Mouse (Mus musculus) cerebellum, adult 2 months (tissue): ENCODE measurements at regions not wholly inside any gene's neighbourhood (a gene's known extent, or its start where the extent isn't known, plus 50 kb on each side); places are given as distances from the start of the nearest gene placed in this dataset.

Source experiments
- DNase-seq, 2 experiments: peaks; one replicate each; pipeline ENCODE4 v3.0.0; 2021
- H3K27ac ChIP-seq: fragments of 200-500 bp; 2 replicates; pipeline ENCODE4 v1.5.1; 2012; ENCODE audit warnings: low read length, control low read depth, inconsistent platforms; ENCODE audit not compliant: insufficient read depth
- H3K27me3 ChIP-seq: fragments of 200-500 bp; 2 replicates; pipeline ENCODE4 v1.6.1; 2012; ENCODE audit warnings: inconsistent platforms, mild to moderate bottlenecking, low read length, moderate library complexity; ENCODE audit not compliant: control insufficient read depth, insufficient read depth
- H3K4me1 ChIP-seq: fragments of 200-500 bp; 2 replicates; pipeline ENCODE4 v1.6.1; 2011; ENCODE audit warnings: low read length; ENCODE audit not compliant: control insufficient read depth, insufficient read depth
- H3K4me3 ChIP-seq: fragments of 200-500 bp; replicated peaks from 2 replicates; pipeline ENCODE3; 2011; ENCODE audit warnings: mild to moderate bottlenecking, low read depth, low read length, control low read depth; ENCODE audit not compliant: insufficient read depth
- CTCF ChIP-seq: fragments of 200-500 bp; IDR thresholded peaks from 2 replicates; pipeline ENCODE4 v1.5.1; 2011; ENCODE audit warnings: low read depth, mild to moderate bottlenecking, control low read depth, low read length, moderate library complexity, borderline replicate concordance; ENCODE audit not compliant: insufficient read depth
- POLR2A ChIP-seq: fragments of 200-500 bp; IDR thresholded peaks from 2 replicates; pipeline ENCODE4 v1.6.1; 2011; ENCODE audit warnings: low read length, control low read depth, borderline replicate concordance; ENCODE audit not compliant: insufficient read depth
- WGBS: fragments of 180-500 bp; shearing (Covaris S2); methylation state at CpG from one replicate; pipeline ENCODE4 v1.1.7; 2018; 5-methylcytosine and 5-hydroxymethylcytosine counted together

GRCm38 (mm10) chr16:79191196-79191595, 100.3 kb upstream of the Tmprss15 start:
- Histone ChIP-seq H3K27ac (no peak overlapping the region), H3K27me3 (no peaks in the 10 kb centered on the region), H3K4me1 (no peaks in the 10 kb centered on the region; the same call in 1 of the 2 replicates), H3K4me3 (no peak overlapping the region)
- 35% methylated on average over 7 of the region's 7 CpGs for WGBS
- TF ChIP-seq CTCF (no peak), POLR2A (no peak)
- DNase-seq, result no peak

GRCm38 (mm10) chr16:79186471-79186870, 95.6 kb upstream of the Tmprss15 start:
- 0% methylated on average over 1 of the region's 1 CpGs for WGBS
- DNase-seq, result peak in 1 of 2 experiments; percentile 68
- no peak overlapping the region for H3K4me3 ChIP-seq
- no peak for TF ChIP-seq POLR2A
- no peak for TF ChIP-seq CTCF
- H3K27me3 ChIP-seq, result no peaks in the 10 kb centered on the region
- H3K27ac ChIP-seq, result no peak overlapping the region
- H3K4me1 ChIP-seq, result no peaks in the 10 kb centered on the region; the same call in 1 of the 2 replicates

GRCm38 (mm10) chr16:79182474-79182873, 91.6 kb upstream of the Tmprss15 start:
- peak; percentile 70; the same call in 1 of the 2 replicates for TF ChIP-seq CTCF
- TF ChIP-seq POLR2A, result no peak
- Histone ChIP-seq H3K27me3 (no peaks in the 10 kb centered on the region), H3K4me3 (no peak overlapping the region), H3K4me1 (no peaks in the 10 kb centered on the region; the same call in 1 of the 2 replicates), H3K27ac (no peak overlapping the region)
- 82% methylated on average over 2 of the region's 2 CpGs for WGBS
- peak; percentile 15 to 35 for DNase-seq

DNA sequence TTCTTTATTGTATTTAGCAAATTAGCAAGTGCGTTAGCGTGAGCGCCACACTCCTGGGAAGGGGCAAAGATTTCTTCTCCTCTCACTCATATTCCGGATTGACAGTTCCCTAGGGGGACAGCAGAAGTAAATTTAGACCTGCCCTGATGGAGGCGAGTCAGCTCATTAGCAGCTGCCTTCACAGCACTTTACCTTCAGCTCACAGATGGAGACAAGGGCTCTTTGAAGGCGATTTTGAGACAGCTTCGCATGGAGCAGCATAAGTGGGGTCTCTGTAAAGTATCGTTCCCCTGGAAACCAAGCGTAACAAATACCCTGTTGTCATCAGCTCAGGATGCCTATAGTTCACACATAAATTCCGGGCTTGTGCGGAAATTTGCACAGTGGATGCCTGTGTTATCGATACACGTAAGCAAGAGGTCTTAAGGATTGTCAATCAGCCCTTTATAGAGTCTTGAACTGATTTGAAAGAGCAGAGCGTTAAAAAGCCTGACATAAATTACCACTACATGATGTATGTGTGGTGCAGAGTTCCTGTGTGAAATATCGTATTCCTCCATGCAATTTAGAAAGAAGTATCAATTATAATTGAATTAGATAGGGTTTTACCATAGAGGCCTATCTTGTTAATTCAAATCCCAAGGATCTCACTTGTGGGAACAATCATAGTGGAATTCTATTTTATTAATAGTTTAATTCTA, 86.6 kb upstream of the Tmprss15 start:
- DNase-seq, result no peak
- no peak overlapping the region for H3K27ac ChIP-seq
- H3K4me1 ChIP-seq, result no peaks in the 10 kb centered on the region
- no peaks in the 10 kb centered on the region for H3K27me3 ChIP-seq
- WGBS, result 57% methylated on average over 15 of the region's 15 CpGs
- no peak overlapping the region for H3K4me3 ChIP-seq
- no peak for TF ChIP-seq CTCF
- no peak for TF ChIP-seq POLR2A

- no peak overlapping the region for H3K27ac ChIP-seq
- H3K27me3 ChIP-seq, result no peaks in the 10 kb centered on the region
- DNase-seq, result no peak
- TF ChIP-seq POLR2A, result no peak
- TF ChIP-seq CTCF, result no peak
- no peak overlapping the region for H3K4me3 ChIP-seq
- H3K4me1 ChIP-seq, result no peaks in the 10 kb centered on the region
- 73% methylated on average over 6 of the region's 6 CpGs for WGBS
These were observed 85.9 kb upstream of the Tmprss15 start for GRCm38 (mm10) chr16:79176832-79177243.

GRCm38 (mm10) chr16:79168193-79168592, 77.3 kb upstream of the Tmprss15 start:
- Histone ChIP-seq H3K27ac (no peak overlapping the region), H3K4me1 (no peaks in the 10 kb centered on the region), H3K4me3 (no peak overlapping the region), H3K27me3 (no peaks in the 10 kb centered on the region)
- DNase-seq, result peak; percentile 56 to 69
- 21% methylated on average over 8 of the region's 8 CpGs for WGBS
- TF ChIP-seq CTCF, result peak; percentile 69
- no peak for TF ChIP-seq POLR2A

GRCm38 (mm10) chr16:79142813-79143212, 51.9 kb upstream of the Tmprss15 start:
- Histone ChIP-seq H3K27me3 (no peaks in the 10 kb centered on the region), H3K4me1 (no peaks in the 10 kb centered on the region), H3K27ac (no peak overlapping the region), H3K4me3 (no peak overlapping the region)
- TF ChIP-seq CTCF, result no peak
- no peak for TF ChIP-seq POLR2A
- DNase-seq, result no peak
- WGBS, result 75% methylated on average over 1 of the region's 1 CpGs
